Mouse (Mus musculus) myocyte (in vitro differentiated cells): Measurements from ENCODE around the gene Wwox. TPM values are rescaled to one million over a fixed set of nuclear protein-coding genes. Genes with fewer than 3 reads are reported as not detected.

Source experiments
- H3K27me3 ChIP-seq: one replicate; pipeline ENCODE4 v1.6.1; 2011; ENCODE audit not compliant: control insufficient read depth, insufficient read depth, insufficient read length
- H3K36me3 ChIP-seq: one replicate; pipeline ENCODE4 v1.6.1; 2011; ENCODE audit not compliant: control insufficient read depth, insufficient read depth
- H3K4me2 ChIP-seq: one replicate; pipeline ENCODE4 v1.6.1; 2011; ENCODE audit warnings: low read depth, control low read depth
- H3K4me3 ChIP-seq: one replicate; pipeline ENCODE4 v1.5.1; 2011; ENCODE audit warnings: mild to moderate bottlenecking, control low read depth, moderate library complexity
- H3K79me2 ChIP-seq: one replicate; pipeline ENCODE4 v1.6.1; 2011; ENCODE audit not compliant: control insufficient read depth, insufficient read depth
- H3ac ChIP-seq: one replicate; pipeline ENCODE4 v1.6.1; 2011; ENCODE audit not compliant: control insufficient read depth, insufficient read length
- CEBPB ChIP-seq: IDR thresholded peaks from 2 replicates; pipeline ENCODE4 v1.6.1; 2011; ENCODE audit warnings: mild to moderate bottlenecking, moderate library complexity; ENCODE audit not compliant: poor library complexity, insufficient read depth, severe bottlenecking
- E2F4 ChIP-seq: IDR thresholded peaks from one replicate; pipeline ENCODE4 v1.6.1; 2011; ENCODE audit warnings: mild to moderate bottlenecking, control low read depth, moderate library complexity; ENCODE audit not compliant: insufficient read depth
- MAX ChIP-seq: IDR thresholded peaks from one replicate; pipeline ENCODE4 v1.6.1; 2011; ENCODE audit warnings: low read depth, mild to moderate bottlenecking, control low read depth
- MYOD1 ChIP-seq, 3 experiments: IDR thresholded peaks; one replicate each; pipeline ENCODE4 v1.6.1; 2011; ENCODE audit warnings: control low read depth in 2 of 3, low read depth in 2 of 3, mild to moderate bottlenecking in 2 of 3, moderate library complexity in 1 of 3; ENCODE audit not compliant: insufficient read length in 2 of 3, control insufficient read depth in 1 of 3
- MYOG ChIP-seq, 3 experiments: IDR thresholded peaks; one replicate each; pipeline ENCODE4 v1.6.1; 2011; ENCODE audit warnings: control low read depth in 2 of 3, low read depth in 2 of 3, mild to moderate bottlenecking in 2 of 3; ENCODE audit not compliant: insufficient read length in 2 of 3, control insufficient read depth in 1 of 3, insufficient read depth in 1 of 3
- POLR2A ChIP-seq: IDR thresholded peaks from one replicate; pipeline ENCODE4 v1.6.1; 2011; ENCODE audit warnings: low read depth, mild to moderate bottlenecking, control low read depth, moderate library complexity; ENCODE audit not compliant: insufficient read length
- POLR2AphosphoS2 ChIP-seq: IDR thresholded peaks from one replicate; pipeline ENCODE4 v1.6.1; 2011; ENCODE audit warnings: low read depth, control low read depth; ENCODE audit not compliant: insufficient read length
- REST ChIP-seq: IDR thresholded peaks from one replicate; pipeline ENCODE4 v1.6.1; 2011; ENCODE audit warnings: mild to moderate bottlenecking, control low read depth, moderate library complexity; ENCODE audit not compliant: insufficient read depth, insufficient read length
- SRF ChIP-seq: IDR thresholded peaks from one replicate; pipeline ENCODE4 v1.6.1; 2011; ENCODE audit warnings: low read depth; ENCODE audit not compliant: control insufficient read depth, insufficient read length
- TCF12 ChIP-seq: IDR thresholded peaks from one replicate; pipeline ENCODE4 v1.6.1; 2011; ENCODE audit warnings: mild to moderate bottlenecking, control low read depth; ENCODE audit not compliant: poor library complexity, insufficient read depth, severe bottlenecking
- TCF3 ChIP-seq: IDR thresholded peaks from one replicate; pipeline ENCODE4 v1.6.1; 2011; ENCODE audit warnings: low read depth, control low read depth; ENCODE audit not compliant: insufficient read length
- USF1 ChIP-seq: IDR thresholded peaks from one replicate; pipeline ENCODE4 v1.6.1; 2011; ENCODE audit warnings: low read depth, mild to moderate bottlenecking, control low read depth, moderate library complexity
- polyA plus RNA-seq: library from polyadenylated mRNA; unstranded; fragments of >200 nt; fragmentation: generic; extraction: Trizol; gene quantifications from one replicate; pipeline ENCODE4 v1.2.1, GENCODE M21; 2012; ENCODE audit warnings: missing spikeins

Wwox gene
- polyA plus RNA-seq, 1 experiment, result 8.6 TPM

- Histone ChIP-seq H3K27me3 (no peaks in the 10 kb centered on the region), H3K36me3 (no peaks in the 10 kb centered on the region), H3K4me3 (no peak overlapping the region), H3K79me2 (no peaks in the 10 kb centered on the region), H3K4me2 (no peak overlapping the region), H3ac (no peak overlapping the region)
- TF ChIP-seq MYOD1 (IDR thresholded peaks at IDR 0.05; ENCODE audit: control insufficient read depth in 1 of 3, insufficient read length in 2 of 3, low read depth in 2 of 3) (no peak), TCF3 (no peak)
Measured at GRCm38 (mm10) chr8:114982762-114983161, 543.3 kb downstream of the Wwox start.

GRCm38 (mm10) chr8:114984500-114984899, 545.0 kb downstream of the Wwox start:
- Histone ChIP-seq H3K36me3 (no peaks in the 10 kb centered on the region), H3K4me2 (no peak overlapping the region), H3ac (no peak overlapping the region), H3K4me3 (no peak overlapping the region), H3K27me3 (no peaks in the 10 kb centered on the region), H3K79me2 (no peaks in the 10 kb centered on the region)
- TF ChIP-seq MYOG (IDR thresholded peaks at IDR 0.05; ENCODE audit: control insufficient read depth in 1 of 3, insufficient read depth in 1 of 3, insufficient read length in 2 of 3, low read depth in 2 of 3), result no peak
- no peak for TF ChIP-seq POLR2AphosphoS2
- no peak for TF ChIP-seq TCF12
- no peak for TF ChIP-seq REST
- TF ChIP-seq MYOD1 (IDR thresholded peaks at IDR 0.05; ENCODE audit: control insufficient read depth in 1 of 3, insufficient read length in 2 of 3, low read depth in 2 of 3), result no peak
- no peak for TF ChIP-seq CEBPB
- TF ChIP-seq E2F4, result no peak

GRCm38 (mm10) chr8:114985996-114986395, 546.5 kb downstream of the Wwox start:
- TF ChIP-seq USF1 (no peak), REST (no peak), TCF12 (no peak), POLR2AphosphoS2 (no peak), SRF (no peak), MYOG (IDR thresholded peaks at IDR 0.05; ENCODE audit: control insufficient read depth in 1 of 3, insufficient read depth in 1 of 3, insufficient read length in 2 of 3, low read depth in 2 of 3) (no peak), E2F4 (no peak), MYOD1 (IDR thresholded peaks at IDR 0.05; ENCODE audit: control insufficient read depth in 1 of 3, insufficient read length in 2 of 3, low read depth in 2 of 3) (no peak), MAX (no peak), CEBPB (no peak), POLR2A (no peak), TCF3 (no peak)
- Histone ChIP-seq H3K4me3 (no peak overlapping the region), H3ac (no peak overlapping the region), H3K27me3 (no peaks in the 10 kb centered on the region), H3K4me2 (no peak overlapping the region), H3K79me2 (no peaks in the 10 kb centered on the region), H3K36me3 (no peaks in the 10 kb centered on the region)

GRCm38 (mm10) chr8:114986971-114987370, 547.5 kb downstream of the Wwox start:
- Histone ChIP-seq H3K4me2 (no peak overlapping the region), H3K4me3 (no peak overlapping the region), H3ac (no peak overlapping the region), H3K36me3 (no peaks in the 10 kb centered on the region), H3K27me3 (no peaks in the 10 kb centered on the region), H3K79me2 (no peaks in the 10 kb centered on the region)
- TF ChIP-seq SRF (no peak), USF1 (no peak), CEBPB (no peak), TCF3 (no peak), REST (no peak), E2F4 (no peak), POLR2A (no peak), MYOG (IDR thresholded peaks at IDR 0.05; ENCODE audit: control insufficient read depth in 1 of 3, insufficient read depth in 1 of 3, insufficient read length in 2 of 3, low read depth in 2 of 3) (no peak), POLR2AphosphoS2 (no peak), MYOD1 (IDR thresholded peaks at IDR 0.05; ENCODE audit: control insufficient read depth in 1 of 3, insufficient read length in 2 of 3, low read depth in 2 of 3) (no peak), TCF12 (no peak), MAX (no peak)

GRCm38 (mm10) chr8:114990865-114991613, 551.6 kb downstream of the Wwox start:
- Histone ChIP-seq H3K4me2 (no peak overlapping the region), H3K4me3 (no peak overlapping the region), H3ac (no peak overlapping the region), H3K36me3 (no peaks in the 10 kb centered on the region), H3K79me2 (no peaks in the 10 kb centered on the region), H3K27me3 (no peaks in the 10 kb centered on the region)
- TF ChIP-seq USF1 (no peak), TCF3 (no peak), E2F4 (no peak), REST (no peak), SRF (no peak), POLR2AphosphoS2 (no peak), MAX (no peak), MYOD1 (IDR thresholded peaks at IDR 0.05; ENCODE audit: control insufficient read depth in 1 of 3, insufficient read length in 2 of 3, low read depth in 2 of 3) (no peak), MYOG (IDR thresholded peaks at IDR 0.05; ENCODE audit: control insufficient read depth in 1 of 3, insufficient read depth in 1 of 3, insufficient read length in 2 of 3, low read depth in 2 of 3) (no peak), POLR2A (no peak), TCF12 (no peak)
